ENCODE assay signal across 8 mouse cellular contexts in the genomic region with DNA sequence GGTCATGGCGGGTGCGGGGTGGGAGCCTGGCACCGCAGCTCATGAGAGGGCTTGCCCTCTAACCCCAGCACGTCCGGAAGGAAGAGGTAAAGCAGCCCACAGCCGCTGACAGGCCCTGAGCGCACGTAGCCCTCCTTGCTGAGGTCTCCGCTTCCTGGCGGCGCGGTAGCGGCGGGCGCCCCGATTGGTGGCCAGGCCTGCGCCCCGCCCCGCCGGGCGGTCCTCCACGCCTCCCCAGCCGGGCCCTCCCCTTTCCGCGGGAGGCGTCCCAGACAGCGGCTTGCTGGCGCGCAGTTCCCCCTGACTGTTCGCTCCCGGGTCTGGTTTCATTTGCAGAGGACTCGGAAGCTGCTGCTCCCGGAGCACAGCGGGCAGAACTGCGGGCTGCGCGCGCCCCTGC.
A peak's percentile ranks its signal among the peaks of the same experiment; 100 is the strongest.
DNase-seq lines count a peak whose midpoint lies in the region; ATAC-seq and TF ChIP-seq lines count a peak whose summit lies in the region.

No protein-coding gene starts in this region.

- peak; percentile 2 to 39 for DNase-seq in cerebellum, postnatal 10 days
- DNase-seq in cerebellum, adult 11 months = no peak
- peak; percentile 87 for DNase-seq in kidney, postnatal 0 days (ENCODE audit: low spot score)
- no peak for DNase-seq in liver, embryonic 13.5 days
- DNase-seq in neural tube, embryonic 10.5 days (ENCODE audit: extremely low spot score, low spot score) = peak; percentile 77

- peaks cover 3% of the 10 kb centered on the region; the same call in 1 of the 2 replicates for H3K9me3 ChIP-seq in forebrain, embryonic 12.5 days
- H3K9me3 ChIP-seq in heart, embryonic 15.5 days (replicated peaks) = no peaks in the 10 kb centered on the region
- no peaks in the 10 kb centered on the region for H3K9me3 ChIP-seq in kidney, postnatal 0 days (replicated peaks; ENCODE audit: low read length)
- H3K9me3 ChIP-seq in liver, embryonic 13.5 days (replicated peaks) = no peaks in the 10 kb centered on the region
- no peaks in the 10 kb centered on the region for H3K9me3 ChIP-seq in stomach, embryonic 15.5 days

- peak overlapping the region; percentile 61; the same call in 1 of the 2 replicates for H3K27ac ChIP-seq in forebrain, embryonic 12.5 days
- H3K27ac ChIP-seq in heart, embryonic 15.5 days = peak overlapping the region; percentile 77
- peak overlapping the region; percentile 79 for H3K27ac ChIP-seq in kidney, postnatal 0 days
- H3K27ac ChIP-seq in liver, embryonic 13.5 days = no peak overlapping the region
- peak overlapping the region; percentile 76 for H3K27ac ChIP-seq in stomach, embryonic 15.5 days

- ATAC-seq in forebrain, embryonic 12.5 days (ENCODE audit: low FRiP score) = peak; percentile 84; the same call in 1 of the 2 replicates
- peak; percentile 94 for ATAC-seq in heart, embryonic 15.5 days (replicated peaks; ENCODE audit: insufficient number of reproducible peaks, insufficient read depth, low FRiP score, low read depth)
- peak; percentile 93 for ATAC-seq in kidney, postnatal 0 days (replicated peaks; ENCODE audit: low FRiP score, low read depth)
- peak; percentile 91 for ATAC-seq in liver, embryonic 13.5 days (ENCODE audit: low read depth)
- peak; percentile 93 for ATAC-seq in stomach, embryonic 15.5 days (ENCODE audit: insufficient read depth, low FRiP score, low read depth)

- H3K4me2 ChIP-seq in forebrain, embryonic 12.5 days = peak overlapping the region; percentile 52
- H3K4me2 ChIP-seq in heart, embryonic 15.5 days = peak overlapping the region; percentile 74
- H3K4me2 ChIP-seq in kidney, postnatal 0 days (ENCODE audit: low read length) = peak overlapping the region; percentile 56
- peak overlapping the region; percentile 70 for H3K4me2 ChIP-seq in liver, embryonic 13.5 days
- peak overlapping the region; percentile 69 for H3K4me2 ChIP-seq in stomach, embryonic 15.5 days

- peak overlapping the region; percentile 66 for H3K9ac ChIP-seq in forebrain, embryonic 12.5 days
- peak overlapping the region; percentile 72 for H3K9ac ChIP-seq in heart, embryonic 15.5 days
- H3K9ac ChIP-seq in kidney, postnatal 0 days (ENCODE audit: low read depth, low read length) = peak overlapping the region; percentile 66
- H3K9ac ChIP-seq in liver, embryonic 13.5 days = peak overlapping the region; percentile 68
- peak overlapping the region; percentile 58 for H3K9ac ChIP-seq in stomach, embryonic 15.5 days

- 0% methylated on average over 13 of the region's 38 CpGs for WGBS in forebrain, embryonic 12.5 days
- WGBS in heart, embryonic 15.5 days = under 1% methylated on average over 35 of the region's 38 CpGs
- WGBS in kidney, postnatal 0 days = 1% methylated on average over 32 of the region's 38 CpGs
- WGBS in liver, embryonic 13.5 days (ENCODE audit: insufficient replicate concordance) = 0% methylated on average over 25 of the region's 38 CpGs
- under 1% methylated on average over 37 of the region's 38 CpGs for WGBS in stomach, embryonic 15.5 days

- no peaks in the 10 kb centered on the region for H3K4me1 ChIP-seq in forebrain, embryonic 12.5 days
- no peaks in the 10 kb centered on the region for H3K4me1 ChIP-seq in heart, embryonic 15.5 days (replicated peaks)
- no peaks in the 10 kb centered on the region for H3K4me1 ChIP-seq in kidney, postnatal 0 days (replicated peaks; ENCODE audit: insufficient read depth, low read length)
- H3K4me1 ChIP-seq in liver, embryonic 13.5 days (replicated peaks) = no peaks in the 10 kb centered on the region
- H3K4me1 ChIP-seq in stomach, embryonic 15.5 days = no peaks in the 10 kb centered on the region

- H3K4me3 ChIP-seq in forebrain, embryonic 12.5 days (replicated peaks) = peak overlapping the region; percentile 63
- H3K4me3 ChIP-seq in heart, embryonic 15.5 days = peak overlapping the region; percentile 72
- H3K4me3 ChIP-seq in kidney, postnatal 0 days (replicated peaks; ENCODE audit: low read depth, low read length) = peak overlapping the region; percentile 55
- H3K4me3 ChIP-seq in liver, embryonic 13.5 days (replicated peaks) = peak overlapping the region; percentile 69
- H3K4me3 ChIP-seq in stomach, embryonic 15.5 days (replicated peaks) = peak overlapping the region; percentile 63

- no peaks in the 10 kb centered on the region for H3K36me3 ChIP-seq in forebrain, embryonic 12.5 days (replicated peaks)
- H3K36me3 ChIP-seq in heart, embryonic 15.5 days = no peaks in the 10 kb centered on the region
- no peaks in the 10 kb centered on the region for H3K36me3 ChIP-seq in kidney, postnatal 0 days (ENCODE audit: insufficient read depth, low read length)
- no peaks in the 10 kb centered on the region for H3K36me3 ChIP-seq in liver, embryonic 13.5 days
- no peaks in the 10 kb centered on the region for H3K36me3 ChIP-seq in stomach, embryonic 15.5 days

- no peaks in the 10 kb centered on the region for H3K27me3 ChIP-seq in forebrain, embryonic 12.5 days
- no peaks in the 10 kb centered on the region for H3K27me3 ChIP-seq in heart, embryonic 15.5 days
- H3K27me3 ChIP-seq in kidney, postnatal 0 days (ENCODE audit: insufficient read depth, low read length) = no peaks in the 10 kb centered on the region
- H3K27me3 ChIP-seq in liver, embryonic 13.5 days = no peaks in the 10 kb centered on the region
- no peaks in the 10 kb centered on the region for H3K27me3 ChIP-seq in stomach, embryonic 15.5 days (replicated peaks)

- TF ChIP-seq CTCF in kidney, postnatal 0 days (IDR thresholded peaks at IDR 0.05; ENCODE audit: low read depth) = no peak

Comparison
In these comparisons a context has a peak if more than half of its experiments do, and no peak if none do; other contexts are left out.
1. DNase-seq: peak in cerebellum, postnatal 10 days (2 of 2), kidney, postnatal 0 days (single experiment) and neural tube, embryonic 10.5 days (single experiment); none in cerebellum, adult 11 months (single experiment) and liver, embryonic 13.5 days (single experiment).
2. Peak in every context shown above with its lines, with median percentiles within 50 percentile points of each other: ATAC-seq, H3K4me2 ChIP-seq, H3K4me3 ChIP-seq and H3K9ac ChIP-seq.